Mouse (Mus musculus) G1E (cell line): ENCODE measurements around the gene Cox17. TPM values are rescaled to one million over a fixed set of nuclear protein-coding genes. Genes with fewer than 3 reads are reported as not detected.
"Not testable (repeated sequence)": the region's sequence is repeated elsewhere in the genome, so short reads cannot be mapped to it uniquely, and the experiment has no call there.

Source experiments
- ATAC-seq: 2 replicates; pipeline ENCODE4 v1.8.0; 2016; ENCODE audit warnings: mild to moderate bottlenecking; ENCODE audit not compliant: insufficient number of reproducible peaks, poor library complexity, low FRiP score, severe bottlenecking; ENCODE audit errors: extremely low read depth
- DNase-seq: peaks from one replicate; pipeline ENCODE4 v3.0.0; 2012; ENCODE audit warnings: low spot score
- H3K27me3 ChIP-seq: 2 replicates; pipeline ENCODE4 v1.6.1; 2012; ENCODE audit warnings: mild to moderate bottlenecking, low read length, inconsistent platforms; ENCODE audit not compliant: insufficient read depth
- H3K36me3 ChIP-seq: replicated peaks from 2 replicates; pipeline ENCODE3; 2012; ENCODE audit warnings: mild to moderate bottlenecking, inconsistent platforms
- H3K4me1 ChIP-seq: 2 replicates; pipeline ENCODE4 v1.6.1; 2012; ENCODE audit warnings: low read depth, low read length, inconsistent platforms, mixed read lengths; ENCODE audit not compliant: insufficient read depth
- H3K4me3 ChIP-seq: 2 replicates; pipeline ENCODE4 v1.5.1; 2012; ENCODE audit warnings: low read depth, mild to moderate bottlenecking, inconsistent platforms, low read length, moderate library complexity, mixed read lengths
- H3K9me3 ChIP-seq: replicated peaks from 2 replicates; pipeline ENCODE4 v1.6.1; 2012; ENCODE audit warnings: inconsistent platforms
- CTCF ChIP-seq: IDR thresholded peaks from 2 replicates; pipeline ENCODE4 v1.5.1; 2012; ENCODE audit warnings: low read depth, low read length, inconsistent platforms, mixed read lengths
- GATA1 ChIP-seq: IDR thresholded peaks from 2 replicates; pipeline ENCODE4 v1.6.1; 2012; ENCODE audit warnings: borderline replicate concordance, low read length, inconsistent platforms, mixed read lengths
- GATA2 ChIP-seq: IDR thresholded peaks from 2 replicates; pipeline ENCODE4 v1.6.1; 2012; ENCODE audit warnings: low read depth, low read length, inconsistent platforms, borderline replicate concordance
- POLR2AphosphoS5 ChIP-seq: IDR thresholded peaks from 2 replicates; pipeline ENCODE4 v1.6.1; 2012; ENCODE audit warnings: low read depth, low read length, inconsistent platforms; ENCODE audit not compliant: insufficient replicate concordance
- TAL1 ChIP-seq: conservative IDR thresholded peaks from 2 replicates; pipeline ENCODE4 v1.6.1; 2012; ENCODE audit warnings: low read depth, low read length, inconsistent platforms, mixed read lengths
- polyA plus RNA-seq: library from polyadenylated mRNA; stranded (reverse); fragments of >175 nt; gene quantifications from 2 replicates; pipeline ENCODE4 v1.2.3, GENCODE M21; 2012
- total RNA-seq, 2 experiments: library from RNA; stranded (forward) in 1 of 2; stranded (reverse) in 1 of 2; fragments of 200-1000 nt in 1 of 2; fragments of >200 nt in 1 of 2; fragmentation: Nextera tagmentation in 1 of 2; gene quantifications; 2 replicates each; pipeline ENCODE4 v1.2.3; 2014 to 2017

The Cox17 gene
- total and polyA plus RNA-seq, 3 experiments = 210 to 871 (median 234) TPM

DNA sequence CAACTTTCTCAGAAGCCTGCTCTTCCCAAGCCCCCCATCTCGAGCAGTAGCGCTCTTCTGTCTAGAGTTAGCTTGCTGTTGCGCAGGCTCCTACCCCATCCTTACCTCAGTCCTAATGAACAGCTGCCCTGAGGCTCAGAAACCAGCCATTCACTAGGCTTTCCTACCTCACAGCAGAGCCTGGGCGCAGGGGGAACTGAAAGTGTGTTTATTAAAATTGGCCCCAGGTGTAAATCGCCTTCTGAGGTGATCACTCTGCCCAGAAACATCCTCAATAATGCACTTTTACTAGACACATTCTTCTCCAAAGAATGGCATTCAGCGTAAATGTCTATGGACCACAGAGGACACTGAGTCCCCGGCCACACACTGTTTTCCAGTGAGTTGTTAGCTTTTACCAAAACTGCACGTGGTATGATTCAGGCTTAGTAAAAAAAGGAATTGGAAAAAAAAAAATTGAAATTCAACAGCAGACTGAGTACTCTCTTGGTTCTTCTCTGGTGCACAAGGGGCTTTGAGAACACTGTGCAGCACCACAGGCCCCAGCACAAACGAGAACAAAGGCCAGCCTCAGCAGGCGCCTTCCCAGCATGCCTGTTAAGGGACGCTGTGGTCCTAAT lies 19.9 kb upstream of the Cox17 start:
- H3K27me3 ChIP-seq = peaks cover 19% of the 10 kb centered on the region; the same call in 1 of the 2 replicates
- H3K4me3 ChIP-seq = no peak overlapping the region
- no peak for TF ChIP-seq POLR2AphosphoS5
- no peak for TF ChIP-seq CTCF
- no peak for TF ChIP-seq TAL1
- no peak for TF ChIP-seq GATA2
- TF ChIP-seq GATA1 = no peak
- DNase-seq = no peak
- H3K9me3 ChIP-seq = peaks cover 2% of the 10 kb centered on the region; the same call in 1 of the 2 replicates
- H3K4me1 ChIP-seq = no peaks in the 10 kb centered on the region
- H3K36me3 ChIP-seq = no peaks in the 10 kb centered on the region
- no peak for ATAC-seq

DNA sequence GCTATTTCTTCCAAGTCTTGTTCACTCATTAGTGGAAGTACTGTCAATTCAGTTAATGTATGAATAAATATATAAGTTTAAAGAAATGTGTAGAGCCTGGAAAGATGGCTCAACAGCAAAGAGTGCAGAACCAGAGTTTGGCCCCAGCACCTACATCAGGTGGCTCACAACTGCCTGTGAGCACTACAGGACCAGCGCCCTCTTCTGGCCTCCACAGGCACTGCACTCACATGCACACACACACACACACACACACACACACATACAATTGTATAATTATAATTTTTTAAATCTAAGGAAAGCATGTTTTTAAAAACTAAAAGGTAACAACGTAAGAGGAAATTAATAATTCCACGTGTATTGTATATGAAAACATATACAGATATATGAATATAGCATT lies 17.5 kb upstream of the Cox17 start:
- Histone ChIP-seq H3K27me3 (peaks cover 13% of the 10 kb centered on the region; the same call in 1 of the 2 replicates), H3K4me3 (no peak overlapping the region), H3K36me3 (no peaks in the 10 kb centered on the region), H3K4me1 (no peaks in the 10 kb centered on the region), H3K9me3 (peaks cover 2% of the 10 kb centered on the region; the same call in 1 of the 2 replicates)
- ATAC-seq = no peak
- DNase-seq = no peak
- TF ChIP-seq CTCF (no peak), GATA1 (no peak), TAL1 (no peak), POLR2AphosphoS5 (no peak), GATA2 (no peak)

DNA sequence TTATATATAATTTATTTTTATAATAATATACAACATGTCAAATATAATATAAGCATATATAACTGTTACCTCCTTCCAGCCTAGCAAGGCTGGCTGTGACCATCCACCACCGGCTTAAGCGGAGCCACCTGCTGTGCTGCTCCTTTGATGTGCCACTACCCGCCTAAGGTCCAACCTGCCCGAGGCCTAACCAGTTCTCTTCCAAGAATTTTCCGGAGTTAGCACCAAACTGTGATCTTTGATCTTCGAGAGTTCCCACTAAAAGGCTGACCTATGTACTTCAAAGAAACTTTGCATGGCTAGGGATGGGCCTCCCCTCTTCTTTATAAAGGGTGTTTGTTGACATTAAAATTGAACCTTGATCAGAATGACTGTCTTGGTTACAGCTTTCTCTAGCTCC lies 12.4 kb upstream of the Cox17 start:
- ATAC-seq = no peak

DNA sequence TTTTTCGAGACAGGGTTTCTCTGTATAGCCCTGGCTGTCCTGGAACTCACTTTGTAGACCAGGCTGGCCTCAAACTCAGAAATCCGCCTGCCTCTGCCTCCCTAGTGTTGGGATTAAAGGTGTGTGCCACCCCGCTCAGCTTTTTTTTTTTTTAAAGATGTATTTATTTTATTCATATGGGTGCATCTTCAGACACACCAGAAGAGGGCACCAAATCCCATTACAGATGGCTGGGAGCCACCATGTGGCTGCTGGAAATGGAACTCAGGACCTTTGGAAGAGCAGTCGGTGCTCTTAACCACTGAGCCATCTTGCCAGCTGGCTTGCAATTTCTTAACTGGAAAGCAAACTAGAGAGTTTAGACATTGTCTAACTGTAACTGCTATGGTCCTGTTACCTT lies 8.7 kb upstream of the Cox17 start:
- Histone ChIP-seq H3K27me3 (peaks cover 17% of the 10 kb centered on the region), H3K4me1 (peaks cover 11% of the 10 kb centered on the region)
- H3K9me3 ChIP-seq, DNase-seq, H3K4me3 ChIP-seq, ATAC-seq, H3K36me3 ChIP-seq: not testable (repeated sequence)

More for the DNA sequence above, 12.4 kb upstream of the Cox17 start:
- H3K4me1 ChIP-seq = no peaks in the 10 kb centered on the region
- no peak overlapping the region for H3K4me3 ChIP-seq
- H3K9me3 ChIP-seq = no peaks in the 10 kb centered on the region
- TF ChIP-seq GATA2 (no peak), GATA1 (no peak), CTCF (no peak), POLR2AphosphoS5 (no peak), TAL1 (no peak)
- H3K27me3 ChIP-seq = peaks cover 15% of the 10 kb centered on the region
- no peaks in the 10 kb centered on the region for H3K36me3 ChIP-seq
- DNase-seq = no peak

DNA sequence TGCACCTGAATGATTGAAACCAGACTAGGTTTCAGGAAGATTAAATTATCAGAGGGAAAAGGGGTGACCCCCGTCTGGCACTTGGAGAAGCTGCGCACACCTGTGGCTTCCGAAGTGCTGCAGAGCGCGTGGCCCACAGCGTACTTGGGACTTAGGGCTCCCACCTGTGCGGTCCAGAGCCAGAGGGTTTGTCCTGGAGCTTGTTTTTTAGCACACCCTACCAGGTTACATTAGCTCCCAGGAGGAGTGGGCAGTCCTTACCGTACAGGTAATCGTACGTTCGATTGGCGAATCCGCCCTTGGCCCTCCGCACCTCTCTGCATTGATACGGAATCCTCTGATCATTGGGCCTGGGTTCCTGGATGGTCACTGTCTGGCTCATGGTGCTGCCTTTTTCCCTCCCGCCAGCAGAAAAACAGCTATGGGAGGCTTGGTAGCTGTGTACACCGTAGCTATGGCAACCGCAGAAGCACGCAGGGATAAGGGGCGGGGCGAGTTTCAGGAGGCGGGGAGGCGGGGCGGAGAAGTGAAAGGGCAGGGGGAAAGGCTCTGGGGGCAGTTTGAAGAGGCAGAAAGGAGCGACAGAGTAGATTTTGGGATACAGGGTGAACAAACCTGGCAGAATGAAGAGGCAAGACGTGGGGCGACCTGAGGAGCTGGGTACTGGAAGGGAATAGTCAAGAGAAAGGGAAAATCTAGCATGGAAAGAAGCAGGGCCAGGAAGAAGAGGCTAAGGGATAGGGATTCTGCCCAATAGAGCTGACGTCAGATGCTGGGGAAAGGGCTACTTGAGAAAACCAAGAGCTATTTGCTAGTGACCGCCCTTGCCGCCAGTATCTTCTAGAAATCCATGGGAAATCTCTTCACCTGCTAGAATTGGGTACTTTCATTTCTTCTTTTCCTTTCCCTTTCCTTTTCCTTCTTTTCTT lies 5.1 kb upstream of the Cox17 start, which contains the start of gene Maats1:
Gene Maats1 (minus strand): TSS at position 748 of the 929 bp plus-strand sequence.
- DNase-seq = no peak

DNA sequence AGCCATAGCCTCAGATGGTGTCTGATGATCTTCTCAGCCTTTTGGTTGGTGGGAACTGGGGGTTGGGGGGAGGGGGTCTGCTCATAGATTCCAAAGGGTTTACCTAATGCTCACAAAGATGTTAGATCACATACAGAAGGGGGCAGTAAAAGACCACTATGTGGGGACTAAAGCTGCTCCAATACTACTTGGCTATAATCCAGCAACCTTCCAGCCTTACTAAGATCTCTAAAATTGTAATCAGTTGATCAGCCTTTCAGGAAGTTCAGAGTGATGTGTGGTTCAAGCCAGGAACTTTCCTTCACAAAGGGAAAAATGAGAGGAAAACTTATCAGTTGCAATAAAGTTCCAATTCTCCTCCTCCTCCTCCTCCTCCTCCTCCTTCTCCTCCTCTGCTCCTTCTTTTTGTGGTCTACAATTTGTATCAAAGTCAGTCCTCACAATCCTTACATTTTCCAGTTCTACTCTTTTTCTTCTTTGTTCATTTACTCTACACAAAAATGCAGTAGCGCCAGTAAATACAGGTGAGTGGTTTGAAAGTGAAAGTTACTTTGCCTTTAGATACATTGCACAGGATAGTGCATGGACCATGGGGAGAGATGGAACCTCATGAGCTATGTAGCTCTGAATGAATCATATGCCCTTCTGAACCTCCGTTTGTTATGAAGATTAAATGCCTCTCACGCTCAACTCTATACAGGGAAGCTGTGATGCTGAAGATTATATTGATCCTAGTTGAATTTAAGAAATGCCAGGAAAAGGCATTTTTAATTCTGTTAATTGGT lies 1.7 kb upstream of the Cox17 start:
- Histone ChIP-seq H3K4me1 (peaks cover 51% of the 10 kb centered on the region), H3K36me3 (peaks cover 17% of the 10 kb centered on the region), H3K4me3 (no peak overlapping the region; the same call in 1 of the 2 replicates), H3K27me3 (peaks cover 9% of the 10 kb centered on the region), H3K9me3 (no peaks in the 10 kb centered on the region)
- ATAC-seq = no peak
- TF ChIP-seq GATA1 = no peak
- TF ChIP-seq POLR2AphosphoS5 = no peak
- TF ChIP-seq GATA2 = no peak
- TF ChIP-seq TAL1 = no peak
- TF ChIP-seq CTCF = no peak
- DNase-seq = no peak

More for the DNA sequence above, 5.1 kb upstream of the Cox17 start, which contains the start of gene Maats1:
- Histone ChIP-seq H3K27me3 (peaks cover 14% of the 10 kb centered on the region), H3K36me3 (no peaks in the 10 kb centered on the region), H3K4me1 (peaks cover 32% of the 10 kb centered on the region), H3K9me3 (no peaks in the 10 kb centered on the region), H3K4me3 (peak within 1 kb of the TSS; percentile 33; the same call in 1 of the 2 replicates)
- no peak for ATAC-seq
- TF ChIP-seq POLR2AphosphoS5 (no peak), GATA1 (no peak), CTCF (no peak), TAL1 (no peak), GATA2 (no peak)
